Mouse (Mus musculus): ENCODE results near the gene Hes7.
"Not testable (repeated sequence)": the region's sequence is repeated elsewhere in the genome, so short reads cannot be mapped to it uniquely, and the experiment has no call there.

Hes7 gene

GRCm38 (mm10) chr11:69088103-69088855 lies 31.9 kb upstream of the Hes7 start, which contains the start of gene Vamp2:
TSS of gene Vamp2 (plus strand) at chr11:69088490.
- DNase-seq (ENCODE audit: low spot score in 2 of 2): peak; percentile 92 to 93

- DNase-seq (ENCODE audit: low spot score in 2 of 2): peak in 1 of 2 experiments; percentile 36
Measured at GRCm38 (mm10) chr11:69088856-69089615, 31.2 kb upstream of the Hes7 start.

- peak in 1 of 2 experiments; percentile 35 for DNase-seq (ENCODE audit: low spot score in 2 of 2)
Measured at GRCm38 (mm10) chr11:69089616-69090290, 30.5 kb upstream of the Hes7 start.

GRCm38 (mm10) chr11:69090367-69090766 lies 29.8 kb upstream of the Hes7 start:
- DNase-seq (ENCODE audit: low spot score in 2 of 2): no peak

- no peak for DNase-seq (ENCODE audit: low spot score in 2 of 2)
Measured at GRCm38 (mm10) chr11:69091566-69092385, 28.4 kb upstream of the Hes7 start.

GRCm38 (mm10) chr11:69092386-69092751 lies 27.8 kb upstream of the Hes7 start:
- peak; percentile 54 to 76 for DNase-seq (ENCODE audit: low spot score in 2 of 2)

- no peak for DNase-seq (ENCODE audit: low spot score in 2 of 2)
Measured at GRCm38 (mm10) chr11:69092871-69093270, 27.3 kb upstream of the Hes7 start.

GRCm38 (mm10) chr11:69093856-69094255 lies 26.3 kb upstream of the Hes7 start:
- not testable (repeated sequence) for DNase-seq (ENCODE audit: low spot score in 2 of 2)

- DNase-seq (ENCODE audit: low spot score in 2 of 2): peak; percentile 100
Measured at GRCm38 (mm10) chr11:69094697-69095429, 25.3 kb upstream of the Hes7 start, which contains the start of gene Per1. TSS of gene Per1 (plus strand) at chr11:69095217.

GRCm38 (mm10) chr11:69095511-69096231 lies 24.5 kb upstream of the Hes7 start:
- DNase-seq (ENCODE audit: low spot score in 2 of 2): peak in 1 of 2 experiments; percentile 29

- DNase-seq (ENCODE audit: low spot score in 2 of 2): no peak
Measured at GRCm38 (mm10) chr11:69096360-69096986, 23.7 kb upstream of the Hes7 start.

- DNase-seq (ENCODE audit: low spot score in 2 of 2): peak; percentile 94 to 97
Measured at GRCm38 (mm10) chr11:69096987-69097900, 23.0 kb upstream of the Hes7 start.

GRCm38 (mm10) chr11:69098039-69098761 lies 22.0 kb upstream of the Hes7 start:
- DNase-seq (ENCODE audit: low spot score in 2 of 2): no peak

GRCm38 (mm10) chr11:69098762-69099091 lies 21.5 kb upstream of the Hes7 start:
- DNase-seq (ENCODE audit: low spot score in 2 of 2): peak; percentile 93 to 95

GRCm38 (mm10) chr11:69099177-69099914 lies 20.9 kb upstream of the Hes7 start:
- DNase-seq (ENCODE audit: low spot score in 2 of 2): peak in 1 of 2 experiments; percentile 72

- DNase-seq (ENCODE audit: low spot score in 2 of 2): peak; percentile 88 to 92
Measured at GRCm38 (mm10) chr11:69099915-69100345, 20.3 kb upstream of the Hes7 start.
